Mouse (Mus musculus) gastrocnemius, postnatal 4 days (tissue): Measurements from ENCODE around the gene Clec3b. TPM values are rescaled to one million over a fixed set of nuclear protein-coding genes. Genes with fewer than 3 reads are reported as not detected.

Source experiments
- DNase-seq, 2 experiments: peaks; one replicate each; pipeline ENCODE4 v3.0.0; 2021 to 2022; ENCODE audit warnings: low spot score in 2 of 2, mixed read lengths in 2 of 2
- long read RNA-seq, 2 experiments: library from polyadenylated mRNA; stranded (forward); transcript quantifications; one replicate each; pipeline ENCODE4 v2.0.0; 2021
- total RNA-seq, 2 experiments: library from RNA; stranded (reverse); gene quantifications; 2 replicates each; pipeline ENCODE4 v1.2.3; 2021

Gene Clec3b
- total RNA-seq: 100 to 1,000 TPM; 207 to 229 TPM
- long read RNA-seq, experiment 1, transcript Clec3b-201 (3 exons, 992 nt): major isoform, 21 of 29 reads
- long read RNA-seq, experiment 1, partial matches to known transcripts: 0 of 29 reads
- long read RNA-seq, experiment 1, other reads (novel, unspliced or antisense): 8 of 29 reads
- long read RNA-seq, experiment 2, transcript Clec3b-201 (3 exons, 992 nt): major isoform, 31 of 40 reads
- long read RNA-seq, experiment 2, partial matches to known transcripts: 7 of 40 reads
- long read RNA-seq, experiment 2, other reads (novel, unspliced or antisense): 2 of 40 reads

DNA sequence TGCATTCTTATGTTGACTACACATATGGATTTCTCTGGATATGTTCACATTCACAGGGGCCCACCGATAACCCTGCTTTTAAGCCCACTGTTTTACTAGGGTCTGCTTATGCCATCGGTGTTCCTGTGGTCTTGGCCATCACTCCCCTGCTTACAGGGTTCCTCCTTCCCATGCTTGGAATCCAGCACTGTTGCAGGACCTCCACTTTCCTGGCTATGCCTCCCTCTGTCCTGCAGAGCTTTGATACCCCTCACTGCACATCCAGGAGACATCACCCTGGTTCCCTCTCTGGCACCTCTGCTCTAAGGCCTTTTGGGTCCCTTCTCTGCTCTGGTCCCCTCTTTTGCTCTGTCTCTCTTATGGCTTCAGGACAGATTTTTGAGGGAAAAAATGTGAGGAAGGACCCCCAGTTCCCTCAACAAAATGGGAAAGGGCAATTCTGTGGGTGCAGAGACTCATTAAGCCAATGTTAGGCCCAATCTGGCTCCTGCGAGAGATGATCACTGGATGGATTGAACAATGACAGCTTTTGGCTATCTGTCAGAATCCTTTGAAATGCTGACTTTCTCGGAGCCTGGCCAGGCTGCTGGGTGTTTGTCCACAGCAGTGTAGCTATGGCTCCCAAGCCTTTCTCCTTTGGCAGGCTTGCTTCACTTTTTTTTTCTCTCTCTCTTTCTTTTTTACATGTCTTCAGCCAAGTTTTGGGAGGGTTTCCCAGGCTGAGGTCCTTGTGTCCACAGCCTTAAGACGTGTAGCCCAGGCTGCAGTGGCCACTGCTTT, at the start of gene Clec3b:
Gene Clec3b, plus strand, starts transcription at position 706 of the 780 bp plus-strand sequence.
- peak; percentile 39 to 69 for DNase-seq

DNA sequence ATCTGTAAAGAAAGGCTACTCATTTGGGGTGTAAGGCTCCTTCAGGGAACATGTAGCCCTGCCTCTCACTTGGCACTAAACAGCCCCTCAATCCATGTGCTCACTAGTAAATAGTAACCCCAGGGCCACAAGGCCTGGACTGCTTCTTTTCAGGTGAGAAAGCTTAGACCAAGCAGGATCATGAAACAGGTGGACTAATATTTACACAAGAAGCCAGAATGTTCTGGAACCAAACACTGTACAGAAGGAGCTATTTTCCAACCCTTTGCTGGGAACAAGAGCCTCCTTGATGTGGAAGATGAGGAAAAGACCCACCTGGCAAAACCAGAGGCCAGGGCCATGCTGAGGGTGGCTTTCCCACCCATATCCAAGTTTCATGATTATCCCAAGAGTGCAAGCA, 47.3 kb upstream of the Clec3b start:
- DNase-seq: no peak

DNA sequence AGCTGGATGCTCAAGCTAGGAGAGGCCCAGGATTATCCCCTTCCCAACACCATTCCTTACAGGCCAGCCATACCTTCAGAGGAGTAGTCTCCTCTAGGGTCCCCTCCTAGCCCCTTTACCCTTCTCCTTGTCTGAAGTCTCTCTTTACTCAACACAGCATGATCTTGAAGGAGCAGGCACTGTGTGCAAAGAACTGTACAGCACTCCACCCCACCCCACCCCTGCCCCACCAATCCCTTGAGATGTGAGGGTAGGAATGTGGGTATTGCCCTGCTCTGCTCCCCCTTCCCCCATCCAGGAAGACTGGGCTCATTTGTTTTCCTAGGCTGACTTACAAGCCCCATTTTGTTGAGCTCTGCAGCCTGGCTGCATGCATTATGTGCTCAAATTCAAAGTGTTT, 46.4 kb upstream of the Clec3b start:
- DNase-seq: no peak

- no peak for DNase-seq
Observed at GRCm38 (mm10) chr9:123107186-123107585, 43.6 kb upstream of the Clec3b start.

DNA sequence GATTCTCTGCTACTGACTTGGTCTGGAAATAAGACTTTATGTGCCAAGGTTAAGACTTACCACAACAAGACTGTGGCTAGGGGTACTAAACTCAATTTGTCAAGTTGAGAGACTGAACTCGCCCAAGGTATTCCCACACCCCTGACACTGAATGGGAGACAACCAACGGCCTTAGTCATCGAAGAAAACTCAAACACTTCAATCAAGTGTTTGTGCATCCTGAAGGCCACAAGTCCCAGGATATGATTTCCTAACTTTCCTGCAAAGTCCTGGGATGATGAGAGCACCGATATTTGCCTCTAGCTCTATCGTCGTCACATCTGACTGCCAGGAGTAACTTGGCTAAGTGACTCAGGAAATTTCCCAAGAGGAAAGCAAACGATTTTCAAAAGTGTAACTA, 41.6 kb upstream of the Clec3b start:
- DNase-seq: no peak

GRCm38 (mm10) chr9:123111751-123112221, 39.0 kb upstream of the Clec3b start:
- DNase-seq: no peak

- DNase-seq: peak; percentile 82 to 88
Observed at GRCm38 (mm10) chr9:123112805-123113521, 37.8 kb upstream of the Clec3b start, which contains the start of the genes Zdhhc3 and Exosc7. Zdhhc3 (minus strand) TSS chr9:123113205. Exosc7 (plus strand) TSS chr9:123113215.

DNA sequence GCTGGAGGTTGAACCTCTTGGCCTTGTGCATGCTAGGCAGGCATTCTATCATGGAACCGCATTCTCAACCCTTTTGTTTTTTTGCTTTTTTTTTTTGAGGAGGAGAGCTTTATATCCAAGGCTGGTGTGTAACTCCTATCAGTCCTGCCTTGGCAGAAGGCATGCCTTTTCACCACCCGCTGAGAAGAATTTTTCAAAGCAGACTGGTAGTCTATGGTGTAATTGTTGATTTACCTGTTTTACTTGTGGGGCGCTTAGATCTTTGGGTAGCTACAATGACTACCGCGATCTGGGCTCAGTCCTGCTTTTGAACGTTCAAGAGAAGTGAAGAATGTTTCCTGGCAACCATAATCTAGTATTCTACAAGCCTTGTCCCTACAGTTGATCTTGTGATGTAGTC, 36.8 kb upstream of the Clec3b start:
- no peak for DNase-seq

DNA sequence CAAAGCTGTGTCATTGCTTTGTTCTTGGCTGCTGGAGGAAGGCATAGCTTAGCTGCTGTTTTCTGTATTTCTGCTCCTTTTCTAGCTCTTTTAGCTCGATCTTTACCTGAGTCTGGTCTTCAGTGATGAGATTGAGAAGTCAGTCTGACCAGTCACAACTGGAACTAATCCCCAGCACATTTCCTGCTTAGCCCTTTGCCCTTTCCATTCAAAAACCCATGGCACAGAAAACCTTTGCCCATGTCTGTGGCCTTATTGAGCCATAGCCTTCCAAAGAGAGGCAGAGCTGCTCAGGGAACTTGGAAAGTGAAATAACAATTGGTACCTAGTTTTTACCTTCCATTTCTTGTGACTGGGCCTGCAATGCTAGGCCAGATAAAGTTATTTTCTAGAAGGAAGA, 35.2 kb upstream of the Clec3b start:
- DNase-seq: no peak

- no peak for DNase-seq
Observed at GRCm38 (mm10) chr9:123123017-123123416, 27.7 kb upstream of the Clec3b start.

DNA sequence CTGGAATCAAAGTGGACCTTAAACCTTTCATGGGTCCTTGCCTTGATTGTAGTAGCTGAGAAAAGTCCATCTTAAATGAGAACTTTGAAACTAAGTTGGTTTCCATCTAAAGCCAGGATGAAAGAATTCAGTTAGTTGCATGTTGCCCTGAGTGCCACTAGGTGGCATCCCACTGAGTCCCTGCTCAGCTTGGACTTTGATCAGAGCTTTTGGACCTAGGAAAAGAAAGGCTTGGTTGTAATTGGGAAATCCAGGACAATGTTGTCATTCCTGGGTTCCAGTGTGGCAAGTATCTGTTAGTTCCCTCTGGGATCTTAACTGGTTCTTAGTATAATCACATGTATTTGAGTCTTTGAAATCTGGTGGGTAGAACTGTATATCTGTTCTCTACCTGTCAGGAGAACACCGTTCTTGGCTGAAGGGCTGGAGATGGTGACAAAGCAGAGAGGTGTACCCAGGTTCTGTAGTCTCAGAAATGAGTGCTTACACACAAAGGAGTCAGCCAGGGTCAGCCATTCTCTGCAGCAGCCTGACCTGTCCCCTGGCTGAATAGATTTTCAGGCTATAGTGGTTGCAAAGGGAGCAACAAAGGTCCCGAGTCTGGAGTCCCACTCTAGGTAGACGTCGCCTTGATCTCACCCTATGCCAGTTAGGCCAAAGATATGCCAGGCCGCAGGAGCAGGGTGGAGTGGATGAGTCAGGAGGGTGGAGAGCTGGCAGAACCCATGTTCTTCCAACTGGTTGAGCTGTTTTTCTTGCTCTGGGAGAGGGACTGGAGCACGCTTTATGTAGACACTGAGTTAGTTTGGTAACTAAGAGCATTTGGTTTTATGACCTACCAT, 27.0 kb upstream of the Clec3b start:
- peak in 1 of 2 experiments; percentile 30 for DNase-seq

GRCm38 (mm10) chr9:123124413-123124981, 26.2 kb upstream of the Clec3b start:
- DNase-seq: no peak

DNA sequence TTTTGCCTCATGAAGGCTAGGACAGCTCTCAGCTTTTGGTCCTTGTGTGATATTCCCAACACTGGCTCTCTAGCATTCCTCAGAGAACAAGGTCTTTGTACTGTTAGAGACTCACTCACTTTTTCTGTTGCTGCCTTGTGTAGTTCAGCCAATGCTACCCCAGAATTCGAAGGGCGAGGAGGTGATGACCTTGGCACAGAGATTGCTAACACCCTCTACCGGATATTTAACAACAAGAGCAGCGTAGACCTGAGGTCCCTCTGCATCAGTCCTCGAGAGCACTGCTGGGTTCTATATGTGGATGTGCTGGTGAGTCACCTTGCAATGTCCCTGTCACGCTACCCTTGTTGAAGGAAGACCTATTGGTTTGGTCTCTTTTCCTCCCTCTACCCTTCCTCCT, 23.1 kb upstream of the Clec3b start:
- DNase-seq: no peak

DNA sequence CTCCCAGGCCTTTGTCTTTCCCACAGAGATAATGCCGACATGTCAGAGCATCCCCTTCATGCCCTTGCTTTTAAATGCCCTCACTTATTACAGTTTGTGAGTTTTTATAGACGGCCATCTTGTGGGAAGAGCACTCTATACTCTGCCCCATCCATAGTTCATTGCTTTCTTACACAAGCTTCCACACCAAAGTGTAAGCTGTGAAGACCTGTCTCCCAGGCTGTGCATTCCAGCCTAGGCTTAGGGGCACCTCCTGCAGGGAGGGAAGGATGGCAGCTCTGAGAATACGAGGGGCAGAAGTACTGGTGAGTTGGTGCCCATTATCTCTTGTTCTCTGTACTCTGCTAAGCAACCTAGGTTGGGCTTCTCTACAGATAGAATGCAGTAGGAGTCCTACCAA, 17.8 kb upstream of the Clec3b start:
- no peak for DNase-seq

DNA sequence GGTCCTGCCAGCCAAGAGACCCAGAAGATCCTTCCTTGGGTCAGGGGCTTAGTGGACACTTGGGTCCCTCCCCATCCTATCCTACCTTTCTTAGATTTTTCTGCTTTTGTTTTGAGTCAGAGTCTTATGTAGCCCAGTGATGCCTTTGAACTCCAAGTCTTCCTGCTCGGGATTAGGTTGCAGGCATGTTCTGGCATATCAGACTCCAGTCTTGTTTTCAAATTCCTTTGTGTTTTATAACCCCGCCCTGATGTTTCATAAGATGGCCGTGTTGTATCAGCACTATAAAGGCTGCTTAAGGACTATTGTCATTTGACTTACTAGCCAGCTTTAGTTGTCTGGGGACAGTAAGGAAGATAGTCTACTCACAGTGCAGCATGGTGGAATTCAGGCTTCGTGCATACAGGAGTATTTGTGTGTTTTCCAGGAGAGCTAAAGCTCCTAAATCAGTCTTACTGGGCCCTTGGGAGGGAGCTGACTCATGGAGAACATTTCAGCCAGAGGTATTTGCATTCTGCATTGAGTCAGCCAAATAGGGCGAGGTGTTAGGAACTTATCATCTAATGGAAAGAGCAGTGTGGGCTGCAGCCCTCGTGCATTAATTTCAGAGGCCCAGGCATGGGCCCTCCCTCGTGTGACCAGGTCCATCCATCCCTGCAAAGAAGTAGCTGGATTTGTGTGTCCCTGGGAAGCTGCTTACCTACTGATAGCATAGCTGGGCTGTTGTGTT, 13.6 kb upstream of the Clec3b start:
- peak in 1 of 2 experiments; percentile 43 for DNase-seq

GRCm38 (mm10) chr9:123138891-123139474, 11.8 kb upstream of the Clec3b start:
- DNase-seq: peak; percentile 48 to 83

DNA sequence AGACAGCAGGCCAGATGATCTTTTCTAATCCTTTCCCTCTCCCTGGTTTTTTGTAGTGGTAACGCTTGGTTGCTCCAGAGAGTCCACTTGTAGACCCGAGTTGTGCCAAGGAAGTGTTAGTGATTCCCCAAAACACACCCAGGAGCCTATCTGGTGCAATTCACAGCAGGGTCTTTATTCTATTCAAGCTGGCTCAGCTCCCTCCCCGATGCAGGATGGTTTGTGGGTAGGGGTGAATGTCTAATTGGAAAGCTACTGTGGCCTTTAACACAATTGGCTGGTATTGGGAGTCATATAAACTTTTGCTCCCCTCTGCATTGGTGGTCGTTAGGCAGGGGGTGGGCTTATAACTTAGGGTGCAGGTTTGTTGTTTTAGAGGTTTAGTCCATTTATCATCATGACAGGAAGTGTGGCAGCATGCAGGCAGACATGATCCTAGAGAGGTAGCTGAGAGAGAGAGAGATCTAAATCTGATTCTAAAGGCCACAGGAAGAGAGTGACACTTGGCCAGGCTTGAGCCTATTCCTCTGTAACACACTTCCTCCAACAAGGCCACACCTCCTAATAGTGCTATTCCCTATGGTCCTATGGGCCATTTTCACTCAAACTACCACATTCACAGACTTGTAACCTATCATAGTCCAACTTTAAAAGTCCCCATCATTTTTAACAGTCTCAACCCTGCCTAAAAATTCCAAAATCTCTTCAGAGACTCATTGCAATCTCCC, 10.7 kb upstream of the Clec3b start:
- no peak for DNase-seq

GRCm38 (mm10) chr9:123148430-123148829, 2.3 kb upstream of the Clec3b start:
- DNase-seq: peak in 1 of 2 experiments; percentile 53

DNA sequence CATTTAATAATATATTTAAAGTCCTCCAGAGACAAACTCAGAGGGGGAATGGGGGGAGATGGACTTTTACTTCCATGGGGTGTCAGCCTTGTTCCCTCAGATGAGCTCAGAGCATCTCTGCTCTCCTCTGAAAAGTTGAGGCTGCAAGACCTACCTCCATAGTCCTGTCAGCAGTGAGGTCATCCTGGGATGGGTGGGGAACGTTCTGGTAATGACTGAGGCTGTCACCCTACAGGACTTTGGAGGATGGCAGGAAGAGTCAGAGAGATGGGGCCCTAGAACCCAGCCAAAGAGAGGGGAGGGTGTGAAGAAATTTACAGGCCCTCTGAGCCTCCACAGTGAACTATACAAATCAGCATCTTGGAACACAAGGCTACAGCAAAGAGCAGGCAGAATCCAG, 815 bp downstream of the Clec3b start:
- DNase-seq: peak in 1 of 2 experiments; percentile 40
